Mouse (Mus musculus) fibroblast of lung, adult 2 months (primary cell): Measurements from ENCODE around the gene Cd200r1.
"Not testable (repeated sequence)": the region's sequence is repeated elsewhere in the genome, so short reads cannot be mapped to it uniquely, and the experiment has no call there.

Experiments used
- DNase-seq: peaks from one replicate; pipeline ENCODE4 v3.0.0-alpha.2; 2011; ENCODE audit warnings: low read depth

Gene Cd200r1

DNA sequence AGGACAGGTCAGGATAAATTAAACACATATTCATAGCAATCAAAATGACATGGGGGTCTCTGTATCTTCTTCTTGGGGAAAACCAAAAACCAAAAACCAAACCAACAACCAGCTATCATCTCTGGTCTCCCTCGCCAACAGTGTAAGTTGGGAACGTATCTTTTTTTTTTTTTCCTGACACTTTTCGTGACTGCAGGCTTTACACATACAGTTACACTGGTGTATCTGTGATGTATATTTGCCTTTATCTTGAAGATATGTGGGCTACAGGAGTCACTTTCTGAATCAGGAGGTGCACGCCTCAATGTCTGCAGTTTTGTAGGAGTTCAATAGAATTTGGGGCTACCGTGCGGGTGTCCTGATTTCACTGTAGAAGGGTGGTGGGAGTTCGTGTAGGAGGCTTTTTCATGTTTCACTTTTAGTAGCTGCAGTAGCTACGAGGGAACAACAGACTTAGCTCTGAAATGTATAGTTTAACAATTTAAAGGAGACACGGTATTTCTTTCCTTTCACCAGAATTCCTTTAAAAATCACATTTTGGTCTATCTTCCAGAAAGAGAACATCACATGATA is 870 bp downstream of the Cd200r1 start:
- no peak for DNase-seq

DNA sequence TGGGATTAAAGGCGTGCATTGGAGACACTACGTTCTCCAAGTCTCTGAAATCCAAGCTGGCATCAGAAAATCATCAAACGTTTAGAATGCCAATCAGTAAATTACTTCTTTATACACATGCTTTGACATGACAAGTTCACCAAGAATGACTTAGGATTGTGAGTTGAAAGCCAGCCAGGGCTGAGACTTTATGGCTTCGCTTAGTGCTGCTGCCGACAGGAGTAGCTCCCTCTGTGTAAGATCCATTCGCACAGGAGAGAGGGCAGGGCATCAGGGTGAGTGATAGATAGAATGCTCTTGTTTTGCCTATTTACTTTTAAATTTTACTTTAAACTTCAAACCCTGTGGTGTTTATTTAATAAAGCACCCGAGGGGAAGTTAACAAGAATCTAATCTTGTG is 2.0 kb downstream of the Cd200r1 start:
- no peak for DNase-seq

DNA sequence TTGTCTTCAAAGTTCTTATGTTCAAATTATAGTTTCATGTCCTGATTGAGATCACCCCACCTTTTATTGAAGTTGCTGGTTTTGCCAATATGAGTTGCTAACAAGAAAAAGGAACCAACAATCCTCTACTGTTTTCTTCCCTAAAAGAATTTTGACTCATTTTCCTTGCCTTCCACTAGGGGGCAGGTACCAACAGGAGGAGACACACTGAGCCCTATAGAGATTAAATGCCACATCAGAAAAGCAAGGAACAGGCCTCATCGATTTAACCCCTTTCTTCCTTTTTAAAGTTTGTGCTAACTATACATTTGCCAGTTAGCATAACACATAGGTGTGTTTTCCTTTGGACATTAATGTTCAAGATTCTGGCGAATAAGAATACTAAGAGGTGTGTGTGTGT is 2.4 kb downstream of the Cd200r1 start:
- DNase-seq, result peak; percentile 23

DNA sequence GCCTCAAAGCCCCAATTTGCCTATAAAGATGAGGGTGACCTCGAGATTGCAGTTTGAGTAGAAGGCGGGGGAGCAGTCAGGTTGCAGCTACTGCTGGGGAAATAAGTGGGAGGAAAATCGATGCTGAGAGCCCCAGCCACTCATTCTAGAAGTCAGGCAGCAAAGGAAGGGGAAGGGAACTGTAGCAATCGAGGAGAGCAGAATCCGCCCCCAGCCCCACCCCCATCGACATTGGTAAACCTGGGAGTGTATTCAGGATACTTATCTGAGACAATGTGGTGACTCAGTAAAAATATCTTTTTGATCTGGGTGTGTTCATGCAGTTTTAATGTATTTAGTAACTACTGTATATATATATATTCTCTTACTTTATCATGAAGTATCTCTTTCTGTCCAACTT is 7.0 kb downstream of the Cd200r1 start:
- no peak for DNase-seq

DNA sequence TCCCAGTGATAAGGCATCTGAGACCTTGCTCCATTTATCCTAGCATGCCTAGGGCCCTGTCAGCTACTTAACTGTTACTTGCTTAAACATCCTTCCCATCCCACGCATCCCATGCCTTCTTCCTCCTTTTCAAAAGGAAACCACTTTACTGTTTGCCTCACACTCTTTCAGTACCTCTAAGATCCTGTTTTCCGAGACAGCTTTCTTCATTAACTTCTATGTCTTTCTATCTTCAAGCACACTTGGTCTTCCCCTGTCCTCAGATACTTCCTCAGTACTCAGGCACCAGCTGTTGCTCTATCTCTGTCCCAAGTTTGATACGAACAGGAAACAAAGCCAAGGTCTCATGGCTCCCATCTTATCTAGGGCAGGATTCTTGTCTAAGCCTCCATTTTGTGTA is 8.1 kb downstream of the Cd200r1 start:
- no peak for DNase-seq

DNA sequence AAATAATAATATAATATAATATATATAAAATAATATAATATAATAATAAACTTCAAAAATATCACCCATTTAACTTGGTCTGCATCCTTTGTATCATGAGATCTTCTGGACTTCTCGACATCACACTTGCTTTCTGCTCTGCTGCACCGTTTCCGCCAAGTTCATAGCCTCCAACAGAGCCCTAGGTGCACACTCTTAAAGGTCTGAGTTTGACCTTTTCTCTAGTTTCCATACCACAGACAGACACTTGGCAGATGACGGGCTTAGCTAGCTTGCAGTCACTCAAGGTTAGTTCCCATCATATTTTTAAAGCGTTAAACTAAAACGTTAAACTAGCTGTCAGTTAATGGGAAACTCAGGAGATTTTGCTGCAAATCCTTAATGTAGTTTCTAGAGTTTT is 8.7 kb downstream of the Cd200r1 start:
- DNase-seq, result no peak

DNA sequence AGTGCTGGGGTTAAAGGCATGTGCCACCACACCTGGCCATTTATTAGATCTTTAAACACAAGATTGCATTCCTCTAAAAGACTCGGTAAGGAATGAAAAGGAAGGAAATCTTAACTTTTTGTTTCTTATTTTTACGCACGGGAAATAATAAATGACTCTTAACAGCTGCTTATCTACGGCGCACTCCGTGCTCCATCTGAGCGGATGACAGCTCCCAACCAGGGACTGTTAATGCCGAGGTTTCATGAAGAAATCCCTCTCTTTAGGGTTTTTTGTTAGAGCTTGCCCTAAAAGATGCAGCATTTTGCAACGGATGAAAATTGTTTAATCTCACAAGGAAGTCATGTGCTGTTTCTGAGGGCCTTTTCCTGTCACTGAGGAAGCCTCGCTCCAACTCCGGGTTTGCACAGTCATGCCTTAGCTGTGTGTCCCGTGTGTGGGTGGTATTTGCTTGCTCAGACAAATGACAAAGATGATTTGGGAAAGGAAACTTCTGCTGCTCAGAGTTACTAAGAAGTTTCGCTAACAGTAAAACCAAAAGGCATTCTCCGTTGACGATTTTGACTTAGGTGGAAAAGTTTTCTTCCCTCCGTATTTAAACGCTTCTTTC is 13.1 kb downstream of the Cd200r1 start:
- DNase-seq, result no peak

DNA sequence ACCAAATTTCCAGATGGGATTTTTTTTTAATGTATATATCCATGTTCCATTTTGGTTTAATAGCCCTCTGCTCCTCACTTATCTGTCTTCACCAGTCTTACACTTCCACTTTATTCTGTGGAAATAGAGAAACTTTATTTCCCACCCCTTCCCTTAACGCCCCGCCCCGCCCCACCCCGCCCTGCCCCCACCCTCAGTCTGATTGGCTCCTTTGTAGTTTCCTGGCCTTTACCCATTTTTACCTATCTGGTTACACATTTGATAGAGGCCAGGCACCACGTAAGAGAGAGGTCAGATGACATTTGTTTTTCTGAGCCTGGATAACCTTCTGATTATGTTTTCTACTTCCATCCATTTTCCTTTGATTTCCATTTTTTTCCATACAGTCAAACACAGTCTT is 14.0 kb downstream of the Cd200r1 start:
- DNase-seq, result no peak

DNA sequence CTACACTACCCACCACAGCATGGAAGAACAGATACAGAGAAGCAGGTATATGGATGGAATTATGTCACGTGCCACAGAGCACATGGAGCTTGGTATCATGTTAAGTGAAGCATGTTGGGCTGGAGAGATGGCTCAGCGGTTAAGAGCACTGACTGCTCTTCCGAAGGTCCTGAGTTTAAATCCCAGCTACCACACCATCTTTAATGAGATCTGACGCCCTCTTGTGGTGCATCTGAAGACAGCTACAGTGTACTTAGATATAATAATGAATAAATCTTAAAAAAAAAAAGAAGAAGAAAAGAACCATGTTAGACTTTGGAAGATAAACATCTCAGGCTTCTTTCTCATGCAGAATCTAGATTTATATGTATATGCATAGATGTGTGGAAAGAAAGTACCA is 15.2 kb downstream of the Cd200r1 start:
- no peak for DNase-seq

DNA sequence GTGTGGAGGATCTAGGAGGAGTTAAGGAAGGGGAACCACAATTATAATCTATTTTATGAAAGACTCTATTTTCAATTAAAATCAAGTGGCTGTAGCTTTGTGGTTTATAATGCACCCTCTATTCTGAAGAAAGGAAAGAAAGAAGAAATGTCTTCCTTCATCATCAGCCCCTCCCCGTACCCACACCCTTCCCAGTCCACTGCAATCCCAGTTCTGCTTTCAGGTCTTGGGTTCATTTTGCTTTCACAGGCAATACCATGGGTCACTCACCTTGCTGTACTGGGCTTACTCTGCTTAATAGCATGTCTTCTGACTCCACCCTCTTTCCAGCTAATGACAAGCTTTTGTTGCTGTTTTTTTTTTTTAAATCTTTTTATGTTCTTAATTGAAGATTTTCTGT is 21.4 kb downstream of the Cd200r1 start:
- no peak for DNase-seq

DNA sequence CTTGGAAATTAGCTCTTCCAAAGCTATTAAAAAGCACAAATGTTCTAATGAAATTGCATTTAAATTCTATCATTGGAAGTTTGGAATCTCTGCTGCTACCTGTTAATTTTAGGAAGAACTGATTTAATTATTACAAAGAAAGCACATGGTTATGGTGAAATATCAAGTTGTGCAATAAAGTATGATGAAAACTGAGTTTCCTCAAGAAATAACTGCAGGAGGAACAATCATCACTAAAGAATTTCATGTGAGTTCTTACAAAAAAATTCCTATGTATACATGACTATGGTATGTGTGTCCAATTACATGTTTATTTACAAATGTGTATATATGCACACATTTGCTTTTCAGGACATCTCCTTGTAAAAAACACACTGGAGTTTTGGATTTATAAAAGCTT is 28.9 kb downstream of the Cd200r1 start:
- DNase-seq, result no peak

DNA sequence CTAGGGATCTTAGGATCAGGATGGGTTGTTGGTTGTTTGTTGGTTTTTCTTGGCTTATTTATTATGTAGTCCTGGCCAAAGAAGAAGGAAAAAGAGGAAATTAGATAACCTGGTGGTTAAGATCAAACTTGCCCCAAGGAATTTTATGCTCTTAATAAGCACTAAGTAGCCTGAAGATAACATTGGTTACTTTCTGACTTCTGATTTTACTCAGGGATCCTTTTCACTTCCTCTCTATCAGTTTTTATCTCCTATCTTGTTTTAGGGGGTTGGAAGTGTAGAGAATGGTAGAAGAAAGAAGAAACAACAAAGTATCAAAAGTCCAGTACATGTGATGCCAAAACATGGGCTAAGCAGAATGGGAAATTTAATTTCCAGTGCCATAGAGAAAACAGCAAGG is 40.4 kb downstream of the Cd200r1 start:
- no peak for DNase-seq

DNA sequence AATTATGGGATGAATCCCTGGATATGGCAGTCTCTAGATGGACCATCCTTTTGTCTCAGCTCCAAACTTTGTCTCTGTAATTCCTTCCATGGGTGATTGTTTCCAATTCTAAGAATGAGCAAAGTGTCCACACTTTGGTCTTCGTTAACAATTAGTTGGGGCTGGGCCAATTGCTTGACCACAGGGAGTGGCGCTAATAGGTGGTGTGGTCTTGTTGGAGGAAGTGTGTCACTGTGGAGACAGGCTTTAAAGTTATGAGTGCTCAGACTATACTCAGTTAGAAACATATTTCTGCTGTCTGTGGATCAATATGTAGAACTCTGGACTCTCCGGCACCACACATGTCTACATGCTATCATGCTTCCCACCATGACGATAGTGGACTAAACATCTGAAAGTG is 44.7 kb downstream of the Cd200r1 start:
- not testable (repeated sequence) for DNase-seq

DNA sequence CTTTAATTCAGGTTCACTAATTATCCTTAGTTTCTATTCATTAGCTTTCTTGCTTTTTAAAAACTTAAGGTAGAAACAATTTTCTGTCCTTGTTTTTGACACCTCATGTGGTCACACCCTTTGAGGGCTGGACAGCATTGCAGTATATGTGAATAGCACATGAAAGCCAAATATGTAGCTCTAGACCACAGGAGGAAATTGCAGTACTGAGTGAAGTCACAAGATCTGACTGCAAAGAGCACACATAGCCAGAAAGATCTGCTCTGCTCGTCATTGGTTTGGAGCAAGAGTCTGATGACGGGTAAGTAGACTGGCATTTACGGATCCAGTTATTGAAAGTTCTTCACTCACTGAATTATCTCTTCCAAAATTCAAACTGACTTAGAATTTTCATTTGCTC is 46.0 kb downstream of the Cd200r1 start, which contains the start of gene Cd200r4:
Cd200r4 (plus strand) TSS at position 190 of the 400 bp plus-strand sequence.
- DNase-seq, result no peak

DNA sequence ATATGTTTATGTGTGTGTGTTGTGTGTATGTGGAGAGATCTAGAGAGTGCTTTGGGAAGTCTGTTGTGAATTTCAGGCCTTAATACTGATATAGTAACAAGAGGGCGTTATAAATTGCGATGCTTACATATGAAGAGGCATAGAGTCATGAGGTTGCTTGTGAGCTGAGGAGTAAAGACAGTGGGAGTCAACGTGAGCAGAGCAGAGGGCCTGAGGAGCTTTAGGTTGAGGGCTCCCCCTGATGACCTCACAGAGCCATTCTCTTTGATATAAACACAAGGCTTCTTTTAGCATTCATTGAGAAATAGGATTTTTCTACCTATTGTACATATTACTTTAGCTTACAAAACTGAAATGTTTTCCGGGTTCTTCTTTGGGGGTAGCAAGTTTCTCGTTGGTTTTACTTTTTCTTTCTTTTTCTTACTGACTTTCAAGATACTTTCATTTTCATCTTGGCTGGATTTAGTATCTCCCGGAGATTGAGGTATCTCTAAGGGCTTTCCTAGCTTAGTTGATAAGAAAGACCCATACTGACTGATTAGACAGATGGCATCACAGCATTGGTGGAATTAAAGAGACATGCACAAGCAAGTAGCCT is 47.0 kb downstream of the Cd200r1 start:
- DNase-seq, result no peak

DNA sequence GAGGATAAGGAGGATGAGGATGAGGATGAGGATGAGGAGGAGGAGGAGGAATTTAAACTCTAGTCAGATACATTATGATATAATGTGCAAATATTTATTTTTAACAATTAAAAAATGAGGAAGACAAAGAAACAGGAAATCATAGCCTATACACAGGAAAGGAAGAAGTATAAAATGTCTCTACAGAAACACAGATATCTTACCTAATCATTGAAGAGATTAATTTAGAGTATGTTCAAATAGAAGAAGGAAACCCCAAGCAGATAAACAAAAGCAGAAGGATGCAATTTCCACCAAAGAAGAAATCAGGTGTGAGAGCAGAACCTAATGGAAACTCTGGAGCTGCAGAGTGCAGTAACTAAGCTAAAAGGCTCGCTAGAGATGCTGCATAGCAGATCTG is 52.5 kb downstream of the Cd200r1 start:
- DNase-seq, result no peak

DNA sequence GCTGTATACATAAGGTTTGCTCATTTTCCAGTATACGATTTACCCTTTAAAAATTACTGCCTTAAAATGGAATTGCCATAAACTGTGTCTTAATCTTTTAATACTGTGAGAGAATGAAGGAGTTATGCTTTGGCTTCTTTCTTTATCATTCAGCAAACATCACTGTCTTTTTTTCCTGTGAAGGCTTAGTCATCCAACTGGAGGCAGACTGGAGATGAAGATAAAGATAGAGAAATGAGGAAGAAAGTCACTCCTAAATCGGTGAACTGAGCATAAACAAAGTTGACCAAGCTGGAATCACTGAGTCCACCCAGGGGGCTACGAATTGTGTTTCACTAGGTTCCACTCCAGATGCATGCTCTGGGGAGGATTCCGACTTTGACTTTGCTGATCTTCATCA is 55.0 kb downstream of the Cd200r1 start:
- no peak for DNase-seq

DNA sequence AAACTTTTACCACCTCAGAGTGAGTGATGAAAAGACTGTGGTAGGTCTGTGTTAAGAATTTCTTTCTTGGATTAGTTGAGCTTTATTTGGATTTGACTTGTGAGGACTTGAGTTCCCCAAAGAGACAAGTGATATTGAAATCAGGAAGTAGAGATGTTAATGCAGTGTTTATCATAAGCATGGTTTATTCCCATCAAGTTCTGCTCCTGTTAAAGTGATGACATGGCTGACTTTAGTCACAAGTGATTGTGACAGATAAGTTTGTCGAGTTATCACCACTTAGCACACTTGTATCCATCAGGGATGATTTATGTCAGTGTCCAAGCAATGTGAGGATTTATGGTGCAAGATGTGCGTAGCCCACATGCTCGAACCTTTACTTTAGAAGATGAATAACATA is 66.8 kb downstream of the Cd200r1 start:
- no peak for DNase-seq

DNA sequence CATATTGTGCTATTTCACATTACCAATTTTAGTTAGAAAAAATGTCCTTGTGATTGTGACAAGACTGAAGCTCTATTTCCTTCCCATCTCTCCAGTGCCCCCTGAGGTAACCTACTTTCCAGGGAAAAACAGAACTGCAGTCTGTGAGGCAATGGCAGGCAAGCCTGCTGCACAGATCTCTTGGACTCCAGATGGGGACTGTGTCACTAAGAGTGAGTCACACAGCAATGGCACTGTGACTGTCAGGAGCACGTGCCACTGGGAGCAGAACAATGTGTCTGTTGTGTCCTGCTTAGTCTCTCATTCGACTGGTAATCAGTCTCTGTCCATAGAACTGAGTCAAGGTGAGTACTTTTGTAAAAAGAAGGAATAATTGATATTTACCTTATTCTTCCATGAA is 67.7 kb downstream of the Cd200r1 start:
- not testable (repeated sequence) for DNase-seq
